Mouse (Mus musculus) monocyte, adult 2 months (primary cell): ENCODE measurements around the gene Lrmp.

Experiments
- DNase-seq, 2 experiments: peaks; one replicate each; pipeline ENCODE4 v3.0.0; 2022; ENCODE audit warnings: low spot score in 2 of 2, low read depth in 1 of 2

Gene Lrmp

GRCm38 (mm10) chr6:145135804-145136203 lies 20.4 kb downstream of the Lrmp start:
- DNase-seq: no peak

GRCm38 (mm10) chr6:145136831-145137230 lies 21.4 kb downstream of the Lrmp start:
- no peak for DNase-seq

DNA sequence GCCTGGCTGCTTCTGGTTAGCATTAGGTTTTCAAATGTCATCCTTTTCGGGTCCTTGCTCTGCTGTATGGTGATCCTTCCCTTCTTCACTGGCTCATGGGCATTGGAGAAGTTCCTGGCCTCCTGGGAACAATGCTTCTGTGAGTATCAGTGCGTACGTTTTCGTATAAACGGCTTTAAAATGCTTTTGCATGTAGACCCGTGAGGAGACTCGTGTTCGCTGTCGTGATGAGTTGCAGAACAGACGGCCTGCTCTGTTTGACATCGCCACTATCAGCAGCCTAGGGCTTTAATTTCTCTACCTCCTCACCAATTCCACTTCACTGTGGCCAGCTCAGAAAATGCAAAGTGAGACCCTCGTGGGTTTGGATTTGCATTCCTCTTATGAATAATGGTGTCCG lies 23.8 kb downstream of the Lrmp start:
- DNase-seq: no peak

DNA sequence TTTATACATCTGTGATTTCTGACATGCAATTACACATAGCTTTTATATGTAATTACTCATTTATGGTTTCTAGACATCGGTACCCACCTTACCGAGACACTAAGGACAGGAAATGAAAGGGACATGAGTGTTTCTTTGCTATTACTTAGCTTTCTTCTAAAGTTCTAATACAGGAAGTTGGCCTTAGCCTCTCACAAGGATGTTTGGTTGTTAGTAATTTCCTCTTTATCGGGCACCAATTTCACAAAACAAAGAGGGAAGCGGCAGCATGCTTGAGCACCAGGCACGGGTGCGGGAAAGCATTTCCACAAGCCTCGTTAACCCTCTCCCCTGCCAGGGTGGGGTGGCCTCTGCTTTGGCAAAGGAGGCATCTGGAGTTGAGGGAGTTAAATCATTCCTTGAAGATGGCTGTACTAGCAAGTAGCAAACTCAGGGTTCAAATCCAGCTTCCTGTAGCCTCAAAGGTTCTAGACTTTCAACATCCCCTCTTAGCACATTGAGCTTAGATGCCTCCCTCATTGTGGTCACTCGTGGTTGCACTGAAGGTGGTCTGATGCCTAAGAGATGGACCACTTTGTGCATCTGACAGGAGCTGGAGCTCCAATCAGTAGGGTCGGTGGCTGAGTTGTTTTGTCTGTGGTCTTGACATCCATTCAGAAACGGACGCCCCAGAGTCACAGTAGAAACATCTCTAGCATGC lies 24.5 kb downstream of the Lrmp start:
- DNase-seq: peak; percentile 21 to 36

GRCm38 (mm10) chr6:145140706-145141105 lies 25.3 kb downstream of the Lrmp start:
- no peak for DNase-seq

DNA sequence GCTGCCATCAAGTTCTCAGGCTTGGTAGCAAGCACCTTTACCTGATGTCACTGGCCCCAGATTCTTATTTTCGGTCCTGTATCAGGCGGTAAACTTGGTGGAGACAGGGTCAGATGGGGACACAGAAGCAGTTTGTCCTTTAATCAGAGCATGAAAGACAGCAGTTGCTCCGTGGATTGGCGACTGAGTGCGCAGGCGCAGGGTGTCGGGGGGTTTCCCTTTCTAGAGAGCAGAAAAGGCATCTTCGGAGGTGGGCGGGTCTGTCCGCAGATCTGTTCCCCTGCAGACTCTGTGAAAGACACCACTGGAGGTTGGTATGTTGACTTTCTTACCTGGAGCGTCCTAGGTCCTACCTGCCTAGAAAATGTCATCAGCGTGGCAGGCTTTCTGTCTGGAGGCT lies 26.4 kb downstream of the Lrmp start:
- no peak for DNase-seq

- DNase-seq: no peak
Measured at GRCm38 (mm10) chr6:145145173-145145572, 29.7 kb downstream of the Lrmp start.

DNA sequence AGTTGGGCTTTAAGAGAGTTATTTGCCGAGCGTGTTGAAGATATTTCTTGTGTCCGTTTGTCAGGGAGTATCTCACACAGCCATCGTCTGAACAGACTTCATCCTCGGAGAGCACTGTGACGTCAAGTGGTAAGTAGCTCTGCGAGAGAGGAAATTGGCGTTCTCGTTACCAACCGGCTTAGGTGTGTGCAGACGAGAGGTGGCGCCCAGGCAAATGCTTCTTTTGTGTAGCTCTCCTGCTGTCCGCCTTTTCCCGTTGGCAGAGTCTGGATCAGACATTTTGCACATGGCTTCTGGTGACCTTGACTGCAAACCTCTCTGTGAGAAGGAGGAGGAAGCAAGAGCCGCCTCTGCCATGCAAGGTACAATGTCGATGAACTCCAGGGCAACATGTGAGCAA lies 32.3 kb downstream of the Lrmp start:
- DNase-seq: no peak

DNA sequence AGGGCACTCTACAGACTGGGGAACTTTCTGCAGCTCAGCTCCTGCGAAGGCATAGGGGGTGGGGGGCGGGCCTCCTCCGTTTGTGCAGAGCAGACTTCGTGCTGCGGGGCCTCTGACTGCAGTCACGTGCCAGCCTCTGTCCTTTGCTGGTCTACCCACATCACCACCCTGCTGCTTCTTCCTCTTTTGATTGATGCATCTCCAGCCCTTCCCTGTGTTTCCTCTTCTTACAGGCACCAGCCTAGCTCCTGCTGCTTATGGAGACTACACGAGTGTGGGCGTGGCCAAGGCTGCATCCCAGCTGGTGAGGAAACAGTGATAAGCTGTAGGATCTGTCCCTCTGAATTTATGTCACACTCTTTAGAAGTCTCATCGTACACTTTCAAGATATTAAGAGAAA lies 33.6 kb downstream of the Lrmp start:
- DNase-seq: peak; percentile 38 to 51

GRCm38 (mm10) chr6:145158619-145159018 lies 43.2 kb downstream of the Lrmp start:
- DNase-seq: no peak

DNA sequence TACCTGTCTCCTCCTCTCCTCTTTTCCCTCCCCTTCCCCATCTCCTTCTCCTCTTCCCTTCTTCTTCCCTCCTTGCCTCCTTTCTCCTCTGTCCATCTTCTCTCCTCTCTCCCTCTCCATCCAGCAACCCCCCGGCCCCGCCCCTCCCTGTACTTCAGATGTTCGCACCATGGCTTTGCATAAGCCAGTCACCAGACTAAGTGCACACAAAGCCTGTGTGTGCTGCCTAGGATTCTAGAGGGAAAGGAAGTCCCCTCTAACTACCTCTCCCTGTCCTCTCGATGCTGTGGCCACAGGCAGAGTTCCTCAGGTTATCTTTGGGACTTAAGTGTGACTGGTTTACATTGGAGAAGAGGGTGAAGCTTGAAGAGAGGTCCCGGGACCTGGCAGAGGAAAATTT lies 45.1 kb downstream of the Lrmp start:
- DNase-seq: no peak

- no peak for DNase-seq
Measured at GRCm38 (mm10) chr6:145171892-145172606, 56.6 kb downstream of the Lrmp start.

DNA sequence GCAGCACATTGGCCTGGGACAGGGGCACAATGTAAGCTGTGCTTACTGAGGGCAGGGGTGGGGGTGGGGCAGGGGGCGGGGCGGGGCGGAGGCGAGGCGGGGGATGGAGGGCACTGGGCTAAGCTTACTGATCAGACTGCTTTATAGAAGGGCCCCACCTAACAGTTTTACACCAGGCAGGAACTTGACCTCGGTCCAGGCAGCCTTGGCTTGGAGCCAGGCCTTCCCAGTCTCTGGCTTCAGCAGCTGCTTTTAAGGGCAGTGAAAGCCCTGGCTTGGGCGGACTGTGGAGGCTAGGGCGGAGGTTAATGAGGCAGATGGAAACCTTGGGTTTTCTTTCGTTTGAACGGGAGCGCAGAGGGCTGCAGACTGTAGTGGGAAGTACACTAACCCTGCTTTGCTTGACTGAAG lies 58.3 kb downstream of the Lrmp start:
- no peak for DNase-seq

DNA sequence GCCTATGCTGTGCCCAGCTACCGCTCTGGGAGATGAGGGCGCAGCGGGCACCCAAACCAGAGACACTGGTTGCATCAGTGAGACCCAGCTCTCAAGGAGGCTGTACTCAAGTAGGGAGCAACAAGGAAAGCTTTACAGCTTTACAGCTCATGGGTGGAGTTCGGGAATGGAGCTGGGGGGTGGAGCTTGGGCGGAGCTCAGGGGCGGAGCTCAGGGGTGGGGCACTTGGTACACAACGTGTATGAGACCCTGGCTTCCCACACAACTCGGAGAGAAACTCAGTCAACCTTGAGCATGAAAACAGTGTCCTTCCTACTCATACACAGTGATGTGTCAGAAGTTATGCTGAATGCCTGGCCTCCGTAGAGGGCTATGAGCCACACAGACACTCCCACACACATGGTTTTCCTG lies 60.1 kb downstream of the Lrmp start:
- no peak for DNase-seq

DNA sequence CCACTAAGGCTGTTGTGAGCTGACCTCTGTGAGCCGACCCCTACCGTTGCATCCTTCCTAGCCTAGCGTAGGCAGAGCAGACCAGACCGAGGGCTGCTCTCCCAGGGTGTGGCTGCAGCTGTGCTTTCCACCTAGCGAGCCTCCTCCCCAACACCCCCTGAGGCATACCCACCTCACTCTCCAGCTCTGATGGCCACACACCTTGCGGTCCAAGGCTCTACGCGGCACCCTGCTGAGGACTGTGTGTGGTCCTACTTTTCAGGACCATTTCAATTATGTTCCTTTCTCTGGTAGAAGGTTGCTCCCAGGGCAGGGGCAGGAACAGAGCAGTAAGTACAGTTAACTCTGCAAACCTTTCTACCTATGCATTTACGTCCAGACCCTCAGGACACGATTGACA lies 61.0 kb downstream of the Lrmp start:
- no peak for DNase-seq

- DNase-seq: peak in 1 of 2 experiments; percentile 15
Measured at GRCm38 (mm10) chr6:145179665-145180064, 64.2 kb downstream of the Lrmp start.

DNA sequence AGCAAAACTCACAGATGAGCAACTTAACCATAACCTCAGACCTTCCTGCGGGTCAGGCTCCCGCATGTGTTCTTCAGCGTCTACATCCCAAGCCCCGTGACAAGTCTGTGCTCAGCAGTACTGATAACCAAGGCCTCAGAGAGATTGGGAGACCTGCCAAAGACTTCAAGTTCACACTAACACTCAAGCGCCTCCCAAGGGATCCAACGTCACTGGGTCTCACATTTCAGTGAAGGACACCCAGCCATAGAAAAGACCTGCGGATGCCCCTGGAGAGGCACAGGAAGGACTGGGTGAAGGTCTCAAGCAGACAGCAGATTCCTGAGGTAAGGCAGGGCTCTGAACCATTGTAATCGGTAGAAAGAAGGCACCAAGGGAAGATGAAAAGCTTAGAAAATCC lies 66.6 kb downstream of the Lrmp start:
- DNase-seq: no peak

GRCm38 (mm10) chr6:145186096-145186495 lies 70.6 kb downstream of the Lrmp start:
- DNase-seq: no peak

DNA sequence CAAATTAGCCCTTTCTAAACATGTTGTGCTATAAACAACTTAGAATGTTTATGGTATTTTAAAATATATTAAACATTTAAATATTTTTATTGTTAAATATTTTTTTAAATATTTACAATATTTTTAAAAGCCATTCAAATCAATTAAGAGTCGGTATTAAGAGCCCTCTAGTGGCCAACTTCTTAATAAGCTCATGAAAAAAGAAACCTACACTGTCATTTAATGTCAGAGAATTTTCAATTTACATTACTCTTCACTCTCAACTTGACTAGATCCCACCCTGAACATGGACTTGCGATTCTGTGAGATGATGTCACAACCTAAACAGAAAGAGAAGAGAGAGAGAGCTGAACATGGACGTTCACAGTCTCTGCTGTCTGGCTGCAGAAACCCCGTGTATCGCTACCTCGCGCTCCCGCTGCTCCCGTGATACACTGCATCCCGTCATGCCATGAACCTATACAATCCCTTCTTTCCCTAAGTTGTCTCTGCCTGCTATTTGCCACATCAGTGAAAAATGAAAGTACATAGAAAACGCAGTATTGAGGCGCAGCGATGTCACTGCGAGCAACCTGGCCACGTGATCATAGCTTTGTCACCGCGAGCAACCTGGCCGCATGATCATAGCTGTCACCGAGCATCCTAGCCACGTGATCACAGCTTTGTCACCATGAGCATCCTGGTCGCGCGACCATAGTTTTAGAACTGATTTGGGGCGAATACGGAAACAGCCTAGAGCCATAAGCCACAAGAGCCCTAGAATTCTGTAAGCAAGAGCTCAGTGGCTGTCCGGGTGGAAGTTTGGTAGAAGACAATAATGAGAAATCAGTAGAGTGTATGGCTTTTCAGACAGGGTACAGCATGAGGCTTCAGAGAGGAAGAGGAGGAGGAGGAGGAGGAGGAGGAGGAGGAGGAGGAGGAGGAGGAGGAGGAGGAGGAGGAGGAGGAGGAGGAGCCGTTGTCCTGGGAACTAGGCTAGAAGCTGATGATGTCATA lies 71.9 kb downstream of the Lrmp start:
- peak in 1 of 2 experiments; percentile 44 for DNase-seq

- DNase-seq: no peak
Measured at GRCm38 (mm10) chr6:145193038-145193437, 77.6 kb downstream of the Lrmp start.

DNA sequence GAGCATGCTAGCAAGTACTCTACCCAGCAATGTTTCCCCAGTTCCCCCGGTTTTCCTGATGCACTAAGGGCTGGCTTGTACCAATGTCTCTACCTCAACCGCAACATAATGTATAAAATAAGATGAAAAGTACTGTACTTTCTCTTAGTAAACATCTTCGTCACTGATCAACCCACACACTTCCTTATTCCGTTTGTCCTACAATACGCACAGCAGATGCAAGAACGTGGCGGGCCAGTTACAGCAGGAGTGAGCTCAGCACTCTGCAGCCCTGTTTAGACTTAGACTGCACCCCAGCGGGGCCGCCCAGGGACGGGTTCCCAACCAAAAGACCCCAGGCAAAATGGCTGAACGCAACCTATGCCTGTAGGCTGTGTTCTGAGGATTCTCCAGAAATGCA lies 78.0 kb downstream of the Lrmp start:
- no peak for DNase-seq
